Comparison of ENCODE assay signal across 12 mouse cellular contexts in genomic region chr12:76512731-76513130, GRCm38 (mm10). TPM values are rescaled to one million over a fixed set of nuclear protein-coding genes. Genes with fewer than 3 reads are reported as not detected.
DNase-seq lines count a peak whose midpoint lies in the region; ATAC-seq and TF ChIP-seq lines count a peak whose summit lies in the region.
"Had no signal": no experiment of that assay in that cellular context is flagged by ENCODE, and none has a peak within 500 bp of the region (broad histone marks: within the 10 kb centered on the region; RNA-seq: fewer than 3 reads in every experiment).

No protein-coding gene starts in this region.

- ATAC-seq in cerebellum, adult (ENCODE audit: insufficient number of reproducible peaks, low FRiP score, low TSS enrichment): peak; percentile 49; the same call in 1 of the 2 replicates
- ATAC-seq in kidney, postnatal 0 days (replicated peaks; ENCODE audit: low FRiP score, low read depth): no peak
- ATAC-seq in neural tube, embryonic 15.5 days (ENCODE audit: low FRiP score): no peak
- ATAC-seq: intestine, postnatal 0 days had no signal

- TF ChIP-seq CTCF in kidney, postnatal 0 days (IDR thresholded peaks at IDR 0.05; ENCODE audit: low read depth): no peak

- no peaks in the 10 kb centered on the region for H3K9me3 ChIP-seq in kidney, postnatal 0 days (replicated peaks; ENCODE audit: low read length)
- no peaks in the 10 kb centered on the region for H3K9me3 ChIP-seq in neural tube, embryonic 15.5 days (replicated peaks)
- H3K9me3 ChIP-seq: forebrain, embryonic 12.5 days; limb, embryonic 12.5 days; neural tube, embryonic 12.5 days had no signal

- H3K27me3 ChIP-seq in kidney, postnatal 0 days (ENCODE audit: insufficient read depth, low read length): no peaks in the 10 kb centered on the region
- no peaks in the 10 kb centered on the region for H3K27me3 ChIP-seq in neural tube, embryonic 15.5 days (replicated peaks)
- H3K27me3 ChIP-seq: forebrain, embryonic 12.5 days; limb, embryonic 12.5 days; neural tube, embryonic 12.5 days had no signal

- 0 out of 2 replicates have a peak, but pooled peaks cover 3% of the 10 kb centered on the region for H3K4me1 ChIP-seq in kidney, postnatal 0 days (replicated peaks; ENCODE audit: insufficient read depth, low read length)
- H3K4me1 ChIP-seq in neural tube, embryonic 15.5 days: peaks cover 8% of the 10 kb centered on the region; the same call in 1 of the 2 replicates

- no peak overlapping the region for H3K4me2 ChIP-seq in kidney, postnatal 0 days (ENCODE audit: low read length)
- H3K4me2 ChIP-seq in neural tube, embryonic 15.5 days: no peak overlapping the region
- H3K4me2 ChIP-seq: forebrain, embryonic 12.5 days; limb, embryonic 12.5 days; neural tube, embryonic 12.5 days had no signal

- no peak overlapping the region for H3K9ac ChIP-seq in kidney, postnatal 0 days (ENCODE audit: low read depth, low read length)
- no peak overlapping the region for H3K9ac ChIP-seq in neural tube, embryonic 15.5 days (replicated peaks)
- H3K9ac ChIP-seq: forebrain, embryonic 12.5 days; limb, embryonic 12.5 days; neural tube, embryonic 12.5 days had no signal

- intact Hi-C loops in left cerebral cortex, postnatal 4 days (cut with DNase I): no loop called here
- intact Hi-C loops in left cerebral cortex, postnatal 36 days (cut with DNase I): no loop called here

- H3K36me3 ChIP-seq in kidney, postnatal 0 days (ENCODE audit: insufficient read depth, low read length): no peaks in the 10 kb centered on the region
- no peaks in the 10 kb centered on the region for H3K36me3 ChIP-seq in neural tube, embryonic 15.5 days
- H3K36me3 ChIP-seq: forebrain, embryonic 12.5 days; limb, embryonic 12.5 days; neural tube, embryonic 12.5 days had no signal

- 0 out of 2 replicates have a peak overlapping the region, but pooled peaks have one; percentile 13 for H3K27ac ChIP-seq in kidney, postnatal 0 days
- H3K27ac ChIP-seq in neural tube, embryonic 15.5 days (replicated peaks): no peak overlapping the region
- H3K27ac ChIP-seq: forebrain, embryonic 12.5 days; limb, embryonic 12.5 days; neural tube, embryonic 12.5 days had no signal

- DNase-seq in left cerebral cortex, postnatal 4 days: peak; percentile 68
- DNase-seq in left cerebral cortex, postnatal 36 days (ENCODE audit: low spot score in 2 of 2): no peak
- peak; percentile 82 to 87 for DNase-seq in cerebellum, postnatal 14 days
- DNase-seq in kidney, postnatal 0 days (ENCODE audit: low spot score): no peak
- DNase-seq in T-cell, adult 2 months (ENCODE audit: low spot score): no peak
- DNase-seq in thymus, postnatal 36 days: no peak

- 42% methylated on average over 1 of the region's 1 CpGs for WGBS in kidney, postnatal 0 days
- WGBS in neural tube, embryonic 15.5 days: 47% methylated on average over 1 of the region's 1 CpGs

- H3K4me3 ChIP-seq in kidney, postnatal 0 days (replicated peaks; ENCODE audit: low read depth, low read length): no peak overlapping the region
- no peak overlapping the region for H3K4me3 ChIP-seq in neural tube, embryonic 15.5 days (replicated peaks)
- H3K4me3 ChIP-seq: forebrain, embryonic 12.5 days; limb, embryonic 12.5 days; neural tube, embryonic 12.5 days had no signal

RNA-seq across cellular contexts. Expression of gene Plekhg3, which starts 18.0 kb away (rescaled TPM):
- total RNA-seq in left cerebral cortex, postnatal 4 days (2021): 1 to 10 TPM; 3.0 to 3.3 TPM
- 10 to 100 TPM; 16.6 to 18.3 TPM for total RNA-seq in left cerebral cortex, postnatal 36 days (2021)
- polyA plus RNA-seq in kidney, postnatal 0 days (2015; fragmentation: Nextera tagmentation; extraction: Ambion mirVana): 14.9 and 17.7 TPM in 2 replicates
- polyA plus RNA-seq in neural tube, embryonic 15.5 days (2015; fragmentation: Nextera tagmentation; extraction: Ambion mirVana): 1.1 and 3.6 TPM in 2 replicates

Comparison
In these comparisons a context has a peak if more than half of its experiments do, and no peak if none do; other contexts are left out.
1. DNase-seq: peak in left cerebral cortex, postnatal 4 days (single experiment) and cerebellum, postnatal 14 days (2 of 2); none in left cerebral cortex, postnatal 36 days (0 of 2), kidney, postnatal 0 days (single experiment), T-cell, adult 2 months (single experiment) and thymus, postnatal 36 days (0 of 2).
2. RNA of gene Plekhg3, which starts 18.0 kb away (total RNA-seq): 16.6 to 18.3 TPM in left cerebral cortex, postnatal 36 days; 3.0 to 3.3 TPM in left cerebral cortex, postnatal 4 days; every median in the first group is over 4 times any median in the second.